Mouse (Mus musculus) forebrain, embryonic 13.5 days (tissue): Measurements from ENCODE around the gene Arhgef33. TPM values are rescaled to one million over a fixed set of nuclear protein-coding genes. Genes with fewer than 3 reads are reported as not detected.

Experiments
- ATAC-seq: fragments of 200-750 bp; cut with Nextera tagmentation; 2 replicates; pipeline ENCODE4 v1.8.0; 2017
- H3K27ac ChIP-seq: fragments of 300-500 bp; sonication (generic); 2 replicates; pipeline ENCODE4 v1.5.1; 2015; ENCODE audit warnings: inconsistent platforms, mild to moderate bottlenecking, moderate library complexity
- H3K27me3 ChIP-seq: fragments of 300-500 bp; sonication (generic); 2 replicates; pipeline ENCODE4 v1.6.1; 2015; ENCODE audit warnings: mild to moderate bottlenecking, inconsistent platforms
- H3K36me3 ChIP-seq: fragments of 300-500 bp; sonication (generic); 2 replicates; pipeline ENCODE4 v1.6.1; 2015; ENCODE audit warnings: mild to moderate bottlenecking, inconsistent platforms; ENCODE audit not compliant: poor library complexity, severe bottlenecking
- H3K4me1 ChIP-seq: fragments of 300-500 bp; sonication (generic); 2 replicates; pipeline ENCODE4 v1.6.1; 2015; ENCODE audit warnings: inconsistent platforms
- H3K4me2 ChIP-seq: fragments of 300-500 bp; sonication (generic); 2 replicates; pipeline ENCODE4 v1.6.1; 2015; ENCODE audit warnings: inconsistent platforms, mild to moderate bottlenecking, moderate library complexity
- H3K4me3 ChIP-seq: fragments of 300-500 bp; sonication (generic); 2 replicates; pipeline ENCODE4 v1.5.1; 2015; ENCODE audit warnings: mild to moderate bottlenecking, inconsistent platforms
- H3K9ac ChIP-seq: fragments of 300-500 bp; sonication (generic); 2 replicates; pipeline ENCODE4 v1.6.1; 2015; ENCODE audit warnings: mild to moderate bottlenecking, inconsistent platforms
- H3K9me3 ChIP-seq: fragments of 300-500 bp; sonication (generic); replicated peaks from 2 replicates; pipeline ENCODE4 v1.6.1; 2016; ENCODE audit warnings: inconsistent platforms
- WGBS: fragments of 180-500 bp; shearing (Covaris S2); methylation state at CpG from one replicate; pipeline ENCODE4 v1.1.7; 2015; 5-methylcytosine and 5-hydroxymethylcytosine counted together
- polyA plus RNA-seq: library from polyadenylated mRNA; unstranded; fragments of >200 nt; fragmentation: Nextera tagmentation; extraction: Ambion mirVana; gene quantifications from 2 replicates; pipeline ENCODE4 v1.2.1, GENCODE M21; 2015

The Arhgef33 gene
- polyA plus RNA-seq, 1 experiment from 2014 or later: 0.96 TPM

GRCm38 (mm10) chr17:80298844-80299243 lies 8.4 kb upstream of the Arhgef33 start:
- Histone ChIP-seq H3K27me3 (no peaks in the 10 kb centered on the region), H3K36me3 (no peaks in the 10 kb centered on the region), H3K4me3 (no peak overlapping the region), H3K4me1 (no peaks in the 10 kb centered on the region), H3K27ac (no peak overlapping the region), H3K9me3 (no peaks in the 10 kb centered on the region), H3K4me2 (no peak overlapping the region), H3K9ac (no peak overlapping the region)
- WGBS: 92% methylated on average over 5 of the region's 5 CpGs
- ATAC-seq: no peak

DNA sequence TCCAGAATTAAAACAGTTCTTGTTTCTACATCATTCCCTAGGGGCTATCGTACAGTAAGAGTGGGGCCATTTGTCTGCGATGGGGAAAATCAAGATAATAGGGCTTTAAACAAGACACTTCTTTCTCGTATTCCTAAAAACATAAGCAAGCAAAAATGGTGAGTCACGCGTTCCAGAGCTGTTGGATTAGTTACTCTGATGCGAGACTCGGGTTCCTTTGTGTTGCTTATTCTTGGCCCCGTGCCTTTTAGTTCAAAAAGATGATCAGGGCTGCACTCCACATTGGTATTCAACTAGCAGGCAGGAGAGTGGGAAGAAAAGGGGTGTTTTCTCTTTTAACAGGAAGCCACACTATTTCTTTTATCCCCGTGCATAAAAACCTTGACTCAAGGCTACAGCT lies 4.6 kb downstream of the Arhgef33 start:
- Histone ChIP-seq H3K27me3 (no peaks in the 10 kb centered on the region), H3K9me3 (no peaks in the 10 kb centered on the region), H3K4me3 (no peak overlapping the region), H3K4me1 (peaks cover 12% of the 10 kb centered on the region), H3K27ac (no peak overlapping the region), H3K9ac (no peak overlapping the region), H3K36me3 (no peaks in the 10 kb centered on the region), H3K4me2 (no peak overlapping the region)
- no peak for ATAC-seq
- WGBS: 34% methylated on average over 9 of the region's 9 CpGs

- ATAC-seq: no peak
- WGBS: 89% methylated on average over 4 of the region's 4 CpGs
- H3K4me2 ChIP-seq: no peak overlapping the region
- H3K9me3 ChIP-seq: no peaks in the 10 kb centered on the region
- no peak overlapping the region for H3K9ac ChIP-seq
- H3K4me1 ChIP-seq: peaks cover 12% of the 10 kb centered on the region
- H3K27ac ChIP-seq: no peak overlapping the region
- no peaks in the 10 kb centered on the region for H3K27me3 ChIP-seq
- H3K4me3 ChIP-seq: no peak overlapping the region
- H3K36me3 ChIP-seq: no peaks in the 10 kb centered on the region
Observed at GRCm38 (mm10) chr17:80312405-80312804, 5.2 kb downstream of the Arhgef33 start.

GRCm38 (mm10) chr17:80322228-80322627 lies 15.0 kb downstream of the Arhgef33 start:
- H3K9me3 ChIP-seq: no peaks in the 10 kb centered on the region
- 92% methylated on average over 6 of the region's 6 CpGs for WGBS
- no peaks in the 10 kb centered on the region for H3K27me3 ChIP-seq
- no peak overlapping the region for H3K4me3 ChIP-seq
- no peak for ATAC-seq
- no peak overlapping the region for H3K9ac ChIP-seq
- H3K4me2 ChIP-seq: no peak overlapping the region
- H3K27ac ChIP-seq: no peak overlapping the region
- no peaks in the 10 kb centered on the region for H3K4me1 ChIP-seq
- no peaks in the 10 kb centered on the region for H3K36me3 ChIP-seq

DNA sequence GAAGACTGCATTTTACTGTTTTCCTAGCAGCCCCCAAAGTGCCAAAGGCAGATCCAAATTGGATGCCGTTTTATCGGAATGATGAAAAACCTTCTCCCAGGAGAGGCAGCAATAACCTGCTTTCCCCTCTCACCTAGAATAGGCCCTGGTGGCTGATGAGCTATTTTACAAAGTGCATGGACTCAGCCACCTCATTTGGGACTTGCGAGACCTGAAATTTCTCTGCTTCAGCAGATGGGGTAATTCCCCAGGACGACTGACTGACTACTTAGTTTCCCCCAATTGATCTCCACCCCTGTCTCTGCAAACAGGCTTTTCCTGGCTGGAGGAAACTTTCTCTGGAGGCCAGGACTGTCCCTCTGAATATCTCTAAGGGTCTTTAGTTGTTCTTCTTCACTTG lies 15.8 kb downstream of the Arhgef33 start:
- Histone ChIP-seq H3K27ac (no peak overlapping the region), H3K4me1 (no peaks in the 10 kb centered on the region), H3K9me3 (no peaks in the 10 kb centered on the region), H3K4me2 (no peak overlapping the region), H3K9ac (no peak overlapping the region), H3K27me3 (no peaks in the 10 kb centered on the region), H3K36me3 (no peaks in the 10 kb centered on the region), H3K4me3 (no peak overlapping the region)
- ATAC-seq: no peak
- 83% methylated on average over 4 of the region's 4 CpGs for WGBS

DNA sequence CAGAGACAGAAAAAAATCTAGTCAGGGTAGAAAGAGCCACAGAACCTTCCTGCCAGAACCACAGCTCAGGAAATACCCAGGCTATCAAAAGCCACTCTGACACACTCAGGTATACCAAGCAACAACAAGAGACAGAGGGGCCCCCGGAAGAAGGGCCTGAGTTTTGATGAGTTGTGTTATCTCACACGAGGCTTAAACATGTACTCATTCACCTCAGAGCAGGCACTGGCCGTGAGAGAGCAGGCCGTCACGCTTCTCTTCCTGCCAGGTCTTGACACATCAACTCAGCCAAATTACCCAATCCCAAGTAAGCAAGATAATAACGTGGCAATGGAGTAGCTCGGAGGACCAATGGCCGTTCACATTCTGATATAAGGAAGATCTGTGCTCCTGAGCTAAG lies 16.5 kb downstream of the Arhgef33 start:
- H3K9ac ChIP-seq: no peak overlapping the region
- ATAC-seq: no peak
- WGBS: 83% methylated on average over 8 of the region's 8 CpGs

DNA sequence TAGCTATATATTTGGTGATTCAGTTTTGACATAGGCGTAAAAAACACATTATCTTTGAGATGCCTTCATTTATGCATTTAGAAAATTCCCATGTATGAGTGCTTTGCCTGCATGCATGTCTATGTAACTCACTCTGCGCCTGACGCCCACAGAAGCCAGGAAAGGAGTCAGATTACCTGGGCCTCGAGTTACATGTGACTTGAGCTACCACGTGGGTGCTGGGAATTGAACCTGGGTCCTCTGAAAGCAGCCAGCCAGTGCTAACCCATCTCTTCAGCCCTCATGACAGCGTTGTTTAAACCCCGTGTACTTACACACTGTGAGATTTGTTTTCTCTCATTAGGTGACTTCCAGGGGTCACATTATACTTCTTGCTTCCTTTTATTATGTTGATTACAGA lies 17.3 kb downstream of the Arhgef33 start:
- Histone ChIP-seq H3K36me3 (no peaks in the 10 kb centered on the region), H3K4me1 (no peaks in the 10 kb centered on the region), H3K9me3 (no peaks in the 10 kb centered on the region), H3K4me3 (no peak overlapping the region), H3K27me3 (no peaks in the 10 kb centered on the region), H3K9ac (no peak overlapping the region), H3K27ac (no peak overlapping the region), H3K4me2 (no peak overlapping the region)
- no peak for ATAC-seq
- 86% methylated on average over 7 of the region's 7 CpGs for WGBS

More for the DNA sequence above, 16.5 kb downstream of the Arhgef33 start:
- no peak overlapping the region for H3K4me2 ChIP-seq
- no peak overlapping the region for H3K27ac ChIP-seq
- no peaks in the 10 kb centered on the region for H3K4me1 ChIP-seq
- no peak overlapping the region for H3K4me3 ChIP-seq
- H3K9me3 ChIP-seq: no peaks in the 10 kb centered on the region
- no peaks in the 10 kb centered on the region for H3K27me3 ChIP-seq
- H3K36me3 ChIP-seq: no peaks in the 10 kb centered on the region

DNA sequence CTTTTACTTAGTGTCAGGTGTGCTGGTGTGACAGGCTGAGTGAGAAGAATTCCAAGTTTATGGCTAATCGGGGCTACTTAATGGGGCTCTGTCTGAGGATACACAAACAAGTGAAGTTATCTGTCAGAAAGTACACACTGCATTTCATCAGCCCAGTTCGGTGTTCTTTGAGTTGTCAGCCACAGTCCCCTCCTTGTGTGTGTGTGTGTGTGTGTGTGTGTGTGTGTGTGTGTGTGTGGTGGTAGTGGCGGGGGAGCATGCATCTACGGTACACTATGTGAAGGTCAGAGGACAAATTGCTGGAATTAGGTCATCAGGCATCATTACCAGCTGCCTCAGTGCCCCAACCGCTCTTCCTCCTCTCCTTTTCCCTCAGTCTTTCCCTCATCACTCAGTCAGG lies 18.2 kb downstream of the Arhgef33 start:
- no peak overlapping the region for H3K9ac ChIP-seq
- no peak overlapping the region for H3K4me2 ChIP-seq
- 85% methylated on average over 5 of the region's 5 CpGs for WGBS
- H3K27me3 ChIP-seq: no peaks in the 10 kb centered on the region
- no peak overlapping the region for H3K4me3 ChIP-seq
- H3K4me1 ChIP-seq: no peaks in the 10 kb centered on the region
- no peak overlapping the region for H3K27ac ChIP-seq
- ATAC-seq: no peak
- no peaks in the 10 kb centered on the region for H3K36me3 ChIP-seq
- no peaks in the 10 kb centered on the region for H3K9me3 ChIP-seq

- Histone ChIP-seq H3K9me3 (no peaks in the 10 kb centered on the region), H3K4me3 (no peak overlapping the region), H3K27me3 (no peaks in the 10 kb centered on the region), H3K36me3 (no peaks in the 10 kb centered on the region), H3K4me2 (no peak overlapping the region), H3K4me1 (no peaks in the 10 kb centered on the region), H3K9ac (no peak overlapping the region), H3K27ac (no peak overlapping the region)
- ATAC-seq: no peak
- 72% methylated on average over 3 of the region's 3 CpGs for WGBS
Observed at GRCm38 (mm10) chr17:80326431-80326830, 19.2 kb downstream of the Arhgef33 start.

DNA sequence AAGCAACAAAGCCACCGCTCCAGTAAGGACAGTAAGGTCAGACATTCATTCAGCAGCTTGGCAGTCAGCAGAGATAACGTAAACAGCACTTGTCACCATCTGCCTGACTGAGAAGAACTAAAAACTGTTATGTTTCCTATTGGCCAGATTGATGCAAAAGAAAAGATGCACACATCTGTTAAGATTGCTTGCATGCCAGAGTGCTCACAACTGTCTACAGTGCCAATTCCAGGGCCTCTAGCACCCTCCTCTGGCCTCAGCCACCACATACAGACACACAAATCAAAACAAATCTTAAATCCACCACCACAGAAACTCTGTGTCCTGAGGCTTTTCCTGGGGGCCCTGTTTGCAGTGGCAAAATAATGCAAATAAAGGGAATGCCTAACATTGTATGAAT lies 25.2 kb downstream of the Arhgef33 start:
- no peak overlapping the region for H3K4me3 ChIP-seq
- no peaks in the 10 kb centered on the region for H3K27me3 ChIP-seq
- no peak overlapping the region for H3K27ac ChIP-seq
- H3K9me3 ChIP-seq: no peaks in the 10 kb centered on the region
- 79% methylated on average over 2 of the region's 2 CpGs for WGBS
- H3K4me1 ChIP-seq: no peaks in the 10 kb centered on the region
- no peak overlapping the region for H3K4me2 ChIP-seq
- H3K36me3 ChIP-seq: no peaks in the 10 kb centered on the region
- no peak overlapping the region for H3K9ac ChIP-seq
- no peak for ATAC-seq

DNA sequence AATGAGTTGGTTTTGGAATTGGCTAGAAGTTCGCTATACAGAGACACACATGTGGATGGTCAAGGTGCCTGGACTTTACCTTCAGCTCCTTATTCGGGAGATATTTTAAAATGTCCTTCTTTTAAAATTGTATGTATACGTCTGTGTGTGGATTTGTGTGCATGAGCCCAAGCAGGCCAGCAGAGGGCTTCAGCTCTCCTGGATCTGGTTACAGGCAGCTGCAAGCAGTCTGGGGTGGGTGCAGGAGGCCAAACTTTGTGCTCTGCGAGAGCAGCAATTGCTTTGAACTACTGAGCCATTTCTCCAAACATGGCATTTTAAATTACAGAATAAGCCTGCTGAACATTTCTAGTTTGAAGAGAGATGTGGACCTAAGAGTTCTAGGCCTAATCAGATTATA lies 38.1 kb downstream of the Arhgef33 start:
- Histone ChIP-seq H3K9me3 (no peaks in the 10 kb centered on the region), H3K4me3 (no peak overlapping the region), H3K9ac (no peak overlapping the region), H3K27me3 (no peaks in the 10 kb centered on the region), H3K4me1 (no peaks in the 10 kb centered on the region), H3K4me2 (no peak overlapping the region), H3K27ac (no peak overlapping the region), H3K36me3 (no peaks in the 10 kb centered on the region)
- no peak for ATAC-seq
- WGBS: 91% methylated on average over 4 of the region's 4 CpGs

- H3K9me3 ChIP-seq: no peaks in the 10 kb centered on the region
- no peak overlapping the region for H3K9ac ChIP-seq
- H3K4me1 ChIP-seq: no peaks in the 10 kb centered on the region
- no peak overlapping the region for H3K27ac ChIP-seq
- H3K4me2 ChIP-seq: no peak overlapping the region
- H3K4me3 ChIP-seq: no peak overlapping the region
- WGBS: 14% methylated on average over 11 of the region's 11 CpGs
- H3K27me3 ChIP-seq: no peaks in the 10 kb centered on the region
- ATAC-seq: no peak
- no peaks in the 10 kb centered on the region for H3K36me3 ChIP-seq
Observed at GRCm38 (mm10) chr17:80346591-80347125, 39.5 kb downstream of the Arhgef33 start.

DNA sequence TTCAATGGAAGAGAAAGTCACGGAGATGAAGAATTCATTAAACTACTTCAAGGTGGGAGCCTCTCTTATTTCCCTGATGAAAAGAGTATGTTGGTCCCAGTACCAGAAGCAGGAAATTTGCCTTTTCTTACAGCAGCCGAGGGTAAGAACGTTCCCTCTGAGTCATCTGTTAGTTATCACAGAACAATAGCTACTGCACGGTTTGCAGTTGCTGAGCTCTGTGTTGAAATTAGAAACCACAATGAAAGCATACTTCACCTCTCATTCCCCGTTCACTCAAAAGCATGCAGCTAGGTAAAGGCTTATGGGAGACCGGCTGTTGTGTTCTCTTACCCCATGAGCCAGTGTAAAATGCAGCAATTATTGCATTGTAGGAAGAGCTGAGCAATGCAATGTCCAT lies 40.0 kb downstream of the Arhgef33 start:
- Histone ChIP-seq H3K36me3 (no peaks in the 10 kb centered on the region), H3K4me1 (no peaks in the 10 kb centered on the region), H3K27me3 (no peaks in the 10 kb centered on the region), H3K4me3 (no peak overlapping the region), H3K27ac (no peak overlapping the region), H3K9me3 (no peaks in the 10 kb centered on the region), H3K9ac (no peak overlapping the region), H3K4me2 (no peak overlapping the region)
- WGBS: 53% methylated on average over 6 of the region's 6 CpGs
- no peak for ATAC-seq
